Mouse (Mus musculus): ENCODE data around the gene Sergef. TPM values are rescaled to one million over a fixed set of nuclear protein-coding genes. Genes with fewer than 3 reads are reported as not detected.

The Sergef gene
- polyA plus RNA-seq, 1 experiment from 2014 or later: 15.5 TPM

GRCm38 (mm10) chr7:46551935-46552752 is 87.5 kb downstream of the Sergef start:
- Histone ChIP-seq H3K27me3 (ENCODE audit: insufficient read depth, low read length) (no peaks in the 10 kb centered on the region), H3K9ac (ENCODE audit: low read depth, low read length) (no peak overlapping the region), H3K4me1 (replicated peaks; ENCODE audit: insufficient read depth, low read length) (no peaks in the 10 kb centered on the region), H3K4me3 (replicated peaks; ENCODE audit: low read depth, low read length) (no peak overlapping the region), H3K36me3 (ENCODE audit: insufficient read depth, low read length) (no peaks in the 10 kb centered on the region), H3K27ac (no peak overlapping the region), H3K4me2 (ENCODE audit: low read length) (no peak overlapping the region), H3K9me3 (replicated peaks; ENCODE audit: low read length) (no peaks in the 10 kb centered on the region)
- DNase-seq (ENCODE audit: low spot score) (peak; percentile 26), ATAC-seq (replicated peaks; ENCODE audit: low FRiP score, low read depth) (no peak)
- no peak for TF ChIP-seq CTCF (IDR thresholded peaks at IDR 0.05; ENCODE audit: low read depth)
- WGBS: 38% methylated on average over 20 of the region's 20 CpGs

- WGBS: 88% methylated on average over 7 of the region's 7 CpGs
- ATAC-seq (replicated peaks; ENCODE audit: low FRiP score, low read depth) (no peak), DNase-seq (ENCODE audit: low spot score) (no peak)
- no peaks in the 10 kb centered on the region for H3K4me1 ChIP-seq (replicated peaks; ENCODE audit: insufficient read depth, low read length)
- no peaks in the 10 kb centered on the region for H3K36me3 ChIP-seq (ENCODE audit: insufficient read depth, low read length)
- no peak overlapping the region for H3K9ac ChIP-seq (ENCODE audit: low read depth, low read length)
- H3K4me2 ChIP-seq (ENCODE audit: low read length): no peak overlapping the region
- H3K27me3 ChIP-seq (ENCODE audit: insufficient read depth, low read length): no peaks in the 10 kb centered on the region
- no peak overlapping the region for H3K4me3 ChIP-seq (replicated peaks; ENCODE audit: low read depth, low read length)
- no peaks in the 10 kb centered on the region for H3K9me3 ChIP-seq (replicated peaks; ENCODE audit: low read length)
- TF ChIP-seq CTCF (IDR thresholded peaks at IDR 0.05; ENCODE audit: low read depth): no peak
- no peak overlapping the region for H3K27ac ChIP-seq
These were observed 88.4 kb downstream of the Sergef start for GRCm38 (mm10) chr7:46551173-46551572.

GRCm38 (mm10) chr7:46548124-46548523 is 91.5 kb downstream of the Sergef start:
- Histone ChIP-seq H3K27me3 (ENCODE audit: insufficient read depth, low read length) (no peaks in the 10 kb centered on the region), H3K4me3 (replicated peaks; ENCODE audit: low read depth, low read length) (no peak overlapping the region), H3K36me3 (ENCODE audit: insufficient read depth, low read length) (no peaks in the 10 kb centered on the region), H3K9me3 (replicated peaks; ENCODE audit: low read length) (no peaks in the 10 kb centered on the region), H3K9ac (ENCODE audit: low read depth, low read length) (no peak overlapping the region), H3K4me2 (ENCODE audit: low read length) (no peak overlapping the region), H3K27ac (no peak overlapping the region), H3K4me1 (replicated peaks; ENCODE audit: insufficient read depth, low read length) (no peaks in the 10 kb centered on the region)
- WGBS: 84% methylated on average over 3 of the region's 3 CpGs
- ATAC-seq (replicated peaks; ENCODE audit: low FRiP score, low read depth) (no peak), DNase-seq (ENCODE audit: low spot score) (no peak)
- no peak for TF ChIP-seq CTCF (IDR thresholded peaks at IDR 0.05; ENCODE audit: low read depth)

- no peak for TF ChIP-seq CTCF (IDR thresholded peaks at IDR 0.05; ENCODE audit: low read depth)
These were observed 92.0 kb downstream of the Sergef start for GRCm38 (mm10) chr7:46547642-46548041.

GRCm38 (mm10) chr7:46546539-46546938 is 93.1 kb downstream of the Sergef start:
- H3K4me2 ChIP-seq (ENCODE audit: low read length): no peak overlapping the region
- no peak for DNase-seq (ENCODE audit: low spot score)
- H3K36me3 ChIP-seq (ENCODE audit: insufficient read depth, low read length): no peaks in the 10 kb centered on the region
- WGBS: 39% methylated on average over 4 of the region's 4 CpGs
- no peak overlapping the region for H3K4me3 ChIP-seq (replicated peaks; ENCODE audit: low read depth, low read length)
- no peak for TF ChIP-seq CTCF (IDR thresholded peaks at IDR 0.05; ENCODE audit: low read depth)
- H3K27ac ChIP-seq: no peak overlapping the region
- no peaks in the 10 kb centered on the region for H3K4me1 ChIP-seq (replicated peaks; ENCODE audit: insufficient read depth, low read length)
- ATAC-seq (replicated peaks; ENCODE audit: low FRiP score, low read depth): no peak
- no peaks in the 10 kb centered on the region for H3K27me3 ChIP-seq (ENCODE audit: insufficient read depth, low read length)
- H3K9me3 ChIP-seq (replicated peaks; ENCODE audit: low read length): no peaks in the 10 kb centered on the region
- no peak overlapping the region for H3K9ac ChIP-seq (ENCODE audit: low read depth, low read length)

More at GRCm38 (mm10) chr7:46547642-46548041, 92.0 kb downstream of the Sergef start:
- H3K9ac ChIP-seq (ENCODE audit: low read depth, low read length): no peak overlapping the region
- H3K27ac ChIP-seq: no peak overlapping the region
- H3K4me1 ChIP-seq (replicated peaks; ENCODE audit: insufficient read depth, low read length): no peaks in the 10 kb centered on the region
- 95% methylated on average over 3 of the region's 3 CpGs for WGBS
- ATAC-seq (replicated peaks; ENCODE audit: low FRiP score, low read depth) (no peak), DNase-seq (ENCODE audit: low spot score) (no peak)
- H3K27me3 ChIP-seq (ENCODE audit: insufficient read depth, low read length): no peaks in the 10 kb centered on the region
- H3K4me2 ChIP-seq (ENCODE audit: low read length): no peak overlapping the region
- H3K36me3 ChIP-seq (ENCODE audit: insufficient read depth, low read length): no peaks in the 10 kb centered on the region
- no peak overlapping the region for H3K4me3 ChIP-seq (replicated peaks; ENCODE audit: low read depth, low read length)
- no peaks in the 10 kb centered on the region for H3K9me3 ChIP-seq (replicated peaks; ENCODE audit: low read length)

GRCm38 (mm10) chr7:46544195-46544641 is 95.4 kb downstream of the Sergef start:
- Histone ChIP-seq H3K9me3 (replicated peaks; ENCODE audit: low read length) (no peaks in the 10 kb centered on the region), H3K4me2 (ENCODE audit: low read length) (no peak overlapping the region), H3K9ac (ENCODE audit: low read depth, low read length) (no peak overlapping the region), H3K4me3 (replicated peaks; ENCODE audit: low read depth, low read length) (no peak overlapping the region), H3K4me1 (replicated peaks; ENCODE audit: insufficient read depth, low read length) (no peaks in the 10 kb centered on the region), H3K36me3 (ENCODE audit: insufficient read depth, low read length) (no peaks in the 10 kb centered on the region), H3K27ac (no peak overlapping the region), H3K27me3 (ENCODE audit: insufficient read depth, low read length) (no peaks in the 10 kb centered on the region)
- DNase-seq (ENCODE audit: low spot score) (no peak), ATAC-seq (replicated peaks; ENCODE audit: low FRiP score, low read depth) (no peak)
- TF ChIP-seq CTCF (IDR thresholded peaks at IDR 0.05; ENCODE audit: low read depth): no peak
- 76% methylated on average over 12 of the region's 12 CpGs for WGBS
